Mouse (Mus musculus) intestine, postnatal 0 days (tissue): Measurements from ENCODE around the gene Vps11. TPM values are rescaled to one million over a fixed set of nuclear protein-coding genes. Genes with fewer than 3 reads are reported as not detected.
"Not testable (repeated sequence)": the region's sequence is repeated elsewhere in the genome, so short reads cannot be mapped to it uniquely, and the experiment has no call there.

Experiments
- ATAC-seq: fragments of 200-750 bp; cut with Nextera tagmentation; 2 replicates; pipeline ENCODE4 v1.8.0; 2017; ENCODE audit warnings: mild to moderate bottlenecking, moderate TSS enrichment, moderate library complexity
- H3K27ac ChIP-seq: fragments of 300-500 bp; sonication (generic); 2 replicates; pipeline ENCODE4 v1.5.1; 2014; ENCODE audit warnings: mild to moderate bottlenecking, low read depth, low read length, moderate library complexity
- H3K27me3 ChIP-seq: fragments of 300-500 bp; sonication (generic); replicated peaks from 2 replicates; pipeline ENCODE4 v1.6.1; 2014; ENCODE audit warnings: low read length, mixed read lengths; ENCODE audit not compliant: control insufficient read depth, insufficient read depth
- H3K36me3 ChIP-seq: fragments of 300-500 bp; sonication (generic); 2 replicates; pipeline ENCODE4 v1.6.1; 2014; ENCODE audit warnings: mild to moderate bottlenecking, moderate library complexity; ENCODE audit not compliant: control insufficient read depth, insufficient read depth
- H3K4me1 ChIP-seq: fragments of 300-500 bp; sonication (generic); replicated peaks from 2 replicates; pipeline ENCODE4 v1.6.1; 2014; ENCODE audit warnings: antibody characterized with exemption, low read length, mixed read lengths; ENCODE audit not compliant: control insufficient read depth, insufficient read depth
- H3K4me2 ChIP-seq: fragments of 300-500 bp; sonication (generic); replicated peaks from 2 replicates; pipeline ENCODE4 v1.6.1; 2014; ENCODE audit warnings: low read depth, mild to moderate bottlenecking, moderate library complexity
- H3K4me3 ChIP-seq: fragments of 300-500 bp; sonication (generic); 2 replicates; pipeline ENCODE4 v1.5.1; 2014; ENCODE audit warnings: low read depth, low read length
- H3K9ac ChIP-seq: fragments of 300-500 bp; sonication (generic); 2 replicates; pipeline ENCODE4 v1.6.1; 2014; ENCODE audit warnings: mild to moderate bottlenecking, low read depth, low read length
- H3K9me3 ChIP-seq: fragments of 300-500 bp; sonication (generic); 2 replicates; pipeline ENCODE4 v1.6.1; 2016; ENCODE audit warnings: mixed run types; ENCODE audit not compliant: control insufficient read depth
- CTCF ChIP-seq: sonication (generic); IDR thresholded peaks from 2 replicates; pipeline ENCODE4 v1.5.1; 2016; ENCODE audit warnings: low read depth, mild to moderate bottlenecking, control low read depth, antibody characterized with exemption, moderate library complexity
- WGBS: fragments of 180-500 bp; shearing (Covaris S2); extraction: QIAGEN DNeasy Blood & Tissue Kit; methylation state at CpG from one replicate; pipeline ENCODE4 v1.1.7; 2014; 5-methylcytosine and 5-hydroxymethylcytosine counted together
- microRNA-seq: library from miRNA; unstranded; fragments of <30 nt; microRNA quantifications from one replicate; pipeline ENCODE4, GENCODE M21; 2016
- polyA plus RNA-seq: library from polyadenylated mRNA; unstranded; fragments of >200 nt; fragmentation: Nextera tagmentation; extraction: Ambion mirVana; gene quantifications from 2 replicates; pipeline ENCODE4 v1.2.1, GENCODE M21; 2015

The Vps11 gene
- polyA plus RNA-seq, 1 experiment from 2014 or later = 27.4 TPM

DNA sequence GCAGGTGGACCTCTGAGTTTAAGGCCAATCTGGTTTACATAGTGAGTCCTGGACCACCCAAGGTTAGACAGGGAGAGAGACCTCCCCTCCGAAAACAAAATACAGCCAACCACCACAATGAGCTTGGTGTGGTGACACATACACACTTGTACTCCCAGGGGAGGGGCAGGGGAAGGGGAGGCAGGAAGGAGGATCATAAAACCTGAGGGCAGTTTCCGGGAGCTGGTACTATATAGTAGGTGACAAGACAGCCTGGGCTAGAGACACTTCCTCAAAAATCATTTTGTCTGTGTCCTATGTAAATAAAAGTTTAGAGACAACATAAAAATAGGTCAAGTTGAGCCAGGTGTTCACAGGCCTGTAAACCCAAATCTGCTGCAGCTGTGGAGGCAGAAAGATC, 54.2 kb downstream of the Vps11 start:
- Histone ChIP-seq H3K27me3 (no peaks in the 10 kb centered on the region), H3K4me3 (no peak overlapping the region), H3K4me2 (no peak overlapping the region), H3K9me3 (no peaks in the 10 kb centered on the region), H3K4me1 (0 out of 2 replicates have a peak, but pooled peaks cover 9% of the 10 kb centered on the region), H3K9ac (no peak overlapping the region), H3K27ac (no peak overlapping the region), H3K36me3 (peaks cover 5% of the 10 kb centered on the region)
- no peak for TF ChIP-seq CTCF
- ATAC-seq = no peak
- WGBS = 77% methylated on average over 2 of the region's 2 CpGs

DNA sequence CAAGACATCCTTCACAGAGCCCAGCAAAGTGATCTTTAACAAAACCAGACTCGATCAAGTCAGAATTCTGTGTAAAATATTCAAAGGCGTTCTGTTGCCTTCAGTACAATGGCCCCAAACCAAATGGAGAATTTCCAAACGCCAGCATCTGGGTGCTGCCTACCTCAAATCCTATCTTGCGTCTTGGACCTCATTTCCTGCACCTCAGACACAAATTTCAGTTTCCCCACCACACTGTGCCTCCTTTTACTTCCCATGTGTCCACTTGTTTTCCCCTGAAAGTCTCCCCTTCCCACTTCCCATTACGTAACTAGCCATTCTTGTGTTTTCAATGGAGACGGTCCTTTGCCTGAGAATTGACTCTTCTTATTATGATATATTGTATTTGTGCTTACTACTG, 54.9 kb downstream of the Vps11 start:
- H3K27ac ChIP-seq = no peak overlapping the region
- peaks cover 13% of the 10 kb centered on the region for H3K36me3 ChIP-seq
- TF ChIP-seq CTCF = no peak
- 86% methylated on average over 6 of the region's 6 CpGs for WGBS
- ATAC-seq = no peak
- no peaks in the 10 kb centered on the region for H3K27me3 ChIP-seq
- no peak overlapping the region for H3K4me2 ChIP-seq
- no peak overlapping the region for H3K4me3 ChIP-seq
- no peaks in the 10 kb centered on the region for H3K9me3 ChIP-seq
- H3K9ac ChIP-seq = no peak overlapping the region
- H3K4me1 ChIP-seq = 0 out of 2 replicates have a peak, but pooled peaks cover 9% of the 10 kb centered on the region

DNA sequence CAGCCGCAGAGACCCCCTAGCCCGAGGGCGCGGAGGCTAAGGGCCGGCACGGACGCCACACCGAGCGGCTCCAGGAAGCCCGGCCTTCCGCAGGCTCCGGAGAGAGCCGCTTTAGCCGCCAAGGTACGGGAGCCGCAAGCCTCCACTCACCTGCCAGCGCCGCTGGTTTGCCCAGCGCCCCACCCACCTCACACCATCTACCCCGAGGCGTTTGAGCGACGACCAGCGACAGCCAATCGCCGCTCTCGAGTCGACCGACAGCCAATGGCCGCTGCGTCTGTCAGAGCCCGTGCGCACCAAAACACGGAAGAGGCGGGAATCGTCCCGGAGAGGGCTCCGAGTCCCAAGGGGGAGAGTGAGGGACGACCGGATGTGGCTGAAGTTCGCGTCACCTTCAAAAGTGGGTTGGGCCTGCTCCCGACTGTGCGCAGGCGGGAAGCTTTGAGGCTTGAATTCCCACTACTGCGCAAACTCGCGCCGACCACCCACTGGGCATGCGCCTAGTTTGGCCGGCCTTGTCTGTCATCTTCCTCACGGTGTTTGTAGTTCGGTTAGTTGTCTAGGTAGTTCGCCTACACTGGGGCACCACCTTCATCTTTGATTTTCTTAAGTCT, 55.9 kb downstream of the Vps11 start, which contains the start of gene Hinfp:
Gene Hinfp, minus strand, starts transcription at position 206 of the 614 bp plus-strand sequence.
- peak within 1 kb of the TSS; percentile 84 for H3K9ac ChIP-seq
- no peak for TF ChIP-seq CTCF
- peak within 1 kb of the TSS; percentile 82 for H3K4me2 ChIP-seq
- H3K27me3 ChIP-seq = no peaks in the 10 kb centered on the region
- H3K36me3 ChIP-seq = peaks cover 21% of the 10 kb centered on the region
- ATAC-seq = peak; percentile 99
- no peaks in the 10 kb centered on the region for H3K9me3 ChIP-seq
- H3K4me3 ChIP-seq = peak within 1 kb of the TSS; percentile 93
- under 1% methylated on average over 54 of the region's 54 CpGs for WGBS
- 0 out of 2 replicates have a peak, but pooled peaks cover 9% of the 10 kb centered on the region for H3K4me1 ChIP-seq
- H3K27ac ChIP-seq = peak within 1 kb of the TSS; percentile 88

DNA sequence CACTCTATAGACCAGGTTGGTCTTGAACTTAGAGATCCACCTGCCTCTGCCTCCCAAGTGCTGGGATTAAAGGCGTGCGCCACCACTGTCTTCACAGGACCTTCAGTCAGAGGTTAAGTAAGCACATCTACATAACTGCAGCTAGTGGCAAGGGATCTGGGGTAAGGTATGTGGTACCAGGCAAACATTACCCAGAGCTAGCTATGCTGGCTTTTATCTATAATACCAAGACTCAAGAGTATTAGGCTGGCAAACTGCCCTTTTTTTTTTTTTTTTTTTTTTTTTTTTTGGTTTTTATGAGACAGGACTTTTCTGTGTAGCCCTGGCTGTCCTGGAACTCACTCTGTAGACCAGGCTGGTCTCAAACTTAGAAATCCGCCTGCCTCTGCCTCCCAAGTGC, 61.5 kb downstream of the Vps11 start:
- not testable (repeated sequence) for H3K9me3 ChIP-seq, ATAC-seq, H3K9ac ChIP-seq, H3K27me3 ChIP-seq, H3K4me3 ChIP-seq, H3K4me2 ChIP-seq, H3K4me1 ChIP-seq, H3K27ac ChIP-seq
- peaks cover 68% of the 10 kb centered on the region for H3K36me3 ChIP-seq
- 92% methylated on average over 3 of the region's 3 CpGs for WGBS

Small RNA genes lying within 50 kb of the gene (microRNA-seq; reads per million reads assigned to microRNA genes)
- gene Gm44335 (not detected), gene Mir7085 (1.1 reads per million)

Other genes starting within 250 kb of the Vps11 start
- 0.05 TPM in 1 of 2 replicates, not detected in the other for gene Gm49380, start 248.2 kb downstream of the Vps11 start, polyA plus RNA-seq
- gene Rnf26, start 248.2 kb downstream of the Vps11 start, polyA plus RNA-seq = 18.4 and 18.8 TPM in 2 replicates
- 31.5 and 34.0 TPM in 2 replicates for gene Mcam, start 227.2 kb downstream of the Vps11 start, polyA plus RNA-seq
- 5.8 and 6.7 TPM in 2 replicates for gene Cbl, start 127.6 kb downstream of the Vps11 start, polyA plus RNA-seq
- gene Ccdc153, start 121.0 kb downstream of the Vps11 start, polyA plus RNA-seq = not detected in 2 replicates
- 37.0 and 40.1 TPM in 2 replicates for gene Pdzd3, start 110.2 kb downstream of the Vps11 start, polyA plus RNA-seq
- gene Nlrx1, start 93.1 kb downstream of the Vps11 start, polyA plus RNA-seq = 4.6 TPM in 2 replicates
- 0.88 and 1.1 TPM in 2 replicates for gene Abcg4, start 73.1 kb downstream of the Vps11 start, polyA plus RNA-seq
- gene Hinfp, start 56.0 kb downstream of the Vps11 start, polyA plus RNA-seq = 6.0 and 6.8 TPM in 2 replicates
- gene C2cd2l, start 41.4 kb downstream of the Vps11 start, polyA plus RNA-seq = 42.4 TPM in 2 replicates
- gene Dpagt1, start 35.7 kb downstream of the Vps11 start, polyA plus RNA-seq = 23.6 and 25.3 TPM in 2 replicates
- 84.5 and 89.1 TPM in 2 replicates for gene H2afx, start 27.0 kb downstream of the Vps11 start, polyA plus RNA-seq
- gene Hmbs, start 17.4 kb downstream of the Vps11 start, polyA plus RNA-seq = 60.1 and 60.7 TPM in 2 replicates
- 10.5 and 11.1 TPM in 2 replicates for gene Hyou1, start 17.8 kb upstream of the Vps11 start, polyA plus RNA-seq
- 150 and 160 TPM in 2 replicates for gene Slc37a4, start 35.2 kb upstream of the Vps11 start, polyA plus RNA-seq
- 1,434 and 1,542 TPM in 2 replicates for gene Rps25, start 45.5 kb upstream of the Vps11 start, polyA plus RNA-seq
- 138 and 142 TPM in 2 replicates for gene Trappc4, start 45.9 kb upstream of the Vps11 start, polyA plus RNA-seq
- 14.7 and 19.7 TPM in 2 replicates for gene Ccdc84, start 56.9 kb upstream of the Vps11 start, polyA plus RNA-seq
- gene Foxr1, start 79.5 kb upstream of the Vps11 start, polyA plus RNA-seq = not detected in 2 replicates
- gene Upk2, start 93.3 kb upstream of the Vps11 start, polyA plus RNA-seq = not detected in 2 replicates
- gene Bcl9l, start 121.2 kb upstream of the Vps11 start, polyA plus RNA-seq = 4.8 and 4.9 TPM in 2 replicates
- gene Cxcr5, start 200.2 kb upstream of the Vps11 start, polyA plus RNA-seq = 0.21 and 0.25 TPM in 2 replicates
- gene Ddx6, start 243.2 kb upstream of the Vps11 start, polyA plus RNA-seq = 7.3 and 9.5 TPM in 2 replicates